In genomic region chr9:41599874-41600273, GRCm38 (mm10) we compare ENCODE assay signal across 16 mouse cellular contexts.
DNase-seq lines count a peak whose midpoint lies in the region; ATAC-seq lines count a peak whose summit lies in the region.
"Had no signal": no experiment of that assay in that cellular context is flagged by ENCODE, and none has a peak within 500 bp of the region (broad histone marks: within the 10 kb centered on the region; RNA-seq: fewer than 3 reads in every experiment).

No protein-coding gene starts in this region.

- H3K9ac ChIP-seq in forebrain, embryonic 14.5 days (ENCODE audit: low read length): no peak overlapping the region
- H3K9ac ChIP-seq in embryonic facial prominence, embryonic 11.5 days (replicated peaks; ENCODE audit: low read length): no peak overlapping the region
- H3K9ac ChIP-seq in hindbrain, embryonic 13.5 days: no peak overlapping the region
- no peak overlapping the region for H3K9ac ChIP-seq in midbrain, embryonic 12.5 days (replicated peaks)
- H3K9ac ChIP-seq: liver, embryonic 12.5 days; lung, embryonic 15.5 days had no signal

- no peaks in the 10 kb centered on the region for H3K27me3 ChIP-seq in forebrain, embryonic 10.5 days (ENCODE audit: poor library complexity, severe bottlenecking)
- no peaks in the 10 kb centered on the region for H3K27me3 ChIP-seq in forebrain, embryonic 14.5 days (replicated peaks; ENCODE audit: control insufficient read depth, insufficient read depth, low read length)
- no peaks in the 10 kb centered on the region for H3K27me3 ChIP-seq in embryonic facial prominence, embryonic 11.5 days (ENCODE audit: control insufficient read depth, insufficient read depth, low read length)
- no peaks in the 10 kb centered on the region for H3K27me3 ChIP-seq in hindbrain, embryonic 13.5 days
- no peaks in the 10 kb centered on the region for H3K27me3 ChIP-seq in midbrain, embryonic 12.5 days
- H3K27me3 ChIP-seq: liver, embryonic 12.5 days; lung, embryonic 15.5 days had no signal

- no peak for ATAC-seq in forebrain, embryonic 14.5 days
- ATAC-seq in embryonic facial prominence, embryonic 11.5 days (replicated peaks; ENCODE audit: insufficient number of reproducible peaks, low FRiP score, low TSS enrichment, low read depth): 0 out of 2 replicates have a peak, but pooled peaks have one; percentile 24
- ATAC-seq in hindbrain, embryonic 13.5 days (ENCODE audit: low FRiP score): no peak
- ATAC-seq in midbrain, embryonic 12.5 days (ENCODE audit: low FRiP score, low read depth): no peak
- ATAC-seq: activated CD4-positive, CD25-positive, alpha-beta regulatory T cell, adult 4 months; intestine, postnatal 0 days; liver, embryonic 12.5 days had no signal

- H3K27ac ChIP-seq in forebrain, embryonic 10.5 days: peak overlapping the region; percentile 60
- H3K27ac ChIP-seq in forebrain, embryonic 14.5 days (ENCODE audit: low read depth, low read length): no peak overlapping the region; the same call in 1 of the 2 replicates
- 0 out of 2 replicates have a peak overlapping the region, but pooled peaks have one; percentile 2 for H3K27ac ChIP-seq in embryonic facial prominence, embryonic 11.5 days (replicated peaks; ENCODE audit: low read depth, low read length)
- peak overlapping the region; percentile 69 for H3K27ac ChIP-seq in hindbrain, embryonic 13.5 days
- 0 out of 2 replicates have a peak overlapping the region, but pooled peaks have one; percentile 39 for H3K27ac ChIP-seq in midbrain, embryonic 12.5 days (replicated peaks)
- H3K27ac ChIP-seq: liver, embryonic 12.5 days; lung, embryonic 15.5 days had no signal

- WGBS in forebrain, embryonic 10.5 days: 54% methylated on average over 1 of the region's 1 CpGs
- WGBS in forebrain, embryonic 14.5 days: 27% methylated on average over 1 of the region's 1 CpGs
- WGBS in embryonic facial prominence, embryonic 11.5 days: 0% methylated on average over 1 of the region's 1 CpGs
- 50% methylated on average over 1 of the region's 1 CpGs for WGBS in hindbrain, embryonic 13.5 days
- WGBS in midbrain, embryonic 12.5 days: 63% methylated on average over 1 of the region's 1 CpGs

- intact Hi-C loops in heart, postnatal 36 days (cut with DNase I): no loop called here

- H3K36me3 ChIP-seq in forebrain, embryonic 10.5 days (replicated peaks): no peaks in the 10 kb centered on the region
- H3K36me3 ChIP-seq in forebrain, embryonic 14.5 days (ENCODE audit: control insufficient read depth, insufficient read depth, low read length): peaks cover 12% of the 10 kb centered on the region; the same call in 1 of the 2 replicates
- H3K36me3 ChIP-seq in embryonic facial prominence, embryonic 11.5 days (replicated peaks; ENCODE audit: control insufficient read depth, insufficient read depth, low read depth, low read length): no peaks in the 10 kb centered on the region
- H3K36me3 ChIP-seq in hindbrain, embryonic 13.5 days: no peaks in the 10 kb centered on the region
- H3K36me3 ChIP-seq in midbrain, embryonic 12.5 days: peaks cover 6% of the 10 kb centered on the region
- H3K36me3 ChIP-seq: liver, embryonic 12.5 days; lung, embryonic 15.5 days had no signal

- H3K4me3 ChIP-seq in forebrain, embryonic 10.5 days: no peak overlapping the region
- H3K4me3 ChIP-seq in forebrain, embryonic 14.5 days (ENCODE audit: low read depth, low read length): no peak overlapping the region
- H3K4me3 ChIP-seq in embryonic facial prominence, embryonic 11.5 days (ENCODE audit: low read depth, low read length): no peak overlapping the region
- H3K4me3 ChIP-seq in hindbrain, embryonic 13.5 days: no peak overlapping the region
- H3K4me3 ChIP-seq in midbrain, embryonic 12.5 days: no peak overlapping the region
- H3K4me3 ChIP-seq: liver, embryonic 12.5 days; lung, embryonic 15.5 days; myocyte had no signal

- DNase-seq in forebrain, embryonic 10.5 days (ENCODE audit: extremely low spot score, low spot score): no peak
- DNase-seq in forebrain, embryonic 14.5 days (ENCODE audit: low spot score): no peak
- DNase-seq in embryonic facial prominence, embryonic 11.5 days (ENCODE audit: low spot score): peak; percentile 52
- DNase-seq in adrenal gland, adult 2 months: no peak
- no peak for DNase-seq in kidney, adult 18-20 months
- DNase-seq in heart, postnatal 36 days: no peak
- DNase-seq: kidney, postnatal 14 days; right cerebral cortex, postnatal 25 days had no signal

- H3K9me3 ChIP-seq in forebrain, embryonic 10.5 days: no peaks in the 10 kb centered on the region
- H3K9me3 ChIP-seq in forebrain, embryonic 14.5 days (replicated peaks; ENCODE audit: control insufficient read depth, low read length): no peaks in the 10 kb centered on the region
- no peaks in the 10 kb centered on the region for H3K9me3 ChIP-seq in embryonic facial prominence, embryonic 11.5 days (replicated peaks; ENCODE audit: control insufficient read depth, low read length)
- H3K9me3 ChIP-seq in hindbrain, embryonic 13.5 days: no peaks in the 10 kb centered on the region
- H3K9me3 ChIP-seq in midbrain, embryonic 12.5 days: no peaks in the 10 kb centered on the region
- H3K9me3 ChIP-seq: liver, embryonic 12.5 days; lung, embryonic 15.5 days had no signal

- no peak overlapping the region for H3K4me2 ChIP-seq in forebrain, embryonic 14.5 days (ENCODE audit: low read length)
- H3K4me2 ChIP-seq in embryonic facial prominence, embryonic 11.5 days (ENCODE audit: low read depth, low read length): no peak overlapping the region
- H3K4me2 ChIP-seq in hindbrain, embryonic 13.5 days: no peak overlapping the region
- no peak overlapping the region for H3K4me2 ChIP-seq in midbrain, embryonic 12.5 days (replicated peaks)
- H3K4me2 ChIP-seq: heart, embryonic 11.5 days; liver, embryonic 12.5 days; lung, embryonic 15.5 days had no signal

- peaks cover 55% of the 10 kb centered on the region for H3K4me1 ChIP-seq in forebrain, embryonic 10.5 days
- peaks cover 45% of the 10 kb centered on the region for H3K4me1 ChIP-seq in forebrain, embryonic 14.5 days (ENCODE audit: control insufficient read depth, insufficient read depth, low read length)
- H3K4me1 ChIP-seq in embryonic facial prominence, embryonic 11.5 days (ENCODE audit: control insufficient read depth, insufficient read depth, low read length): peaks cover 4% of the 10 kb centered on the region; the same call in 1 of the 2 replicates
- peaks cover 51% of the 10 kb centered on the region for H3K4me1 ChIP-seq in hindbrain, embryonic 13.5 days (replicated peaks)
- H3K4me1 ChIP-seq in midbrain, embryonic 12.5 days: peaks cover 52% of the 10 kb centered on the region
- H3K4me1 ChIP-seq: liver, embryonic 12.5 days had no signal
